Mouse (Mus musculus): ENCODE measurements at regions not wholly inside any gene's neighbourhood (a gene's known extent, or its start where the extent isn't known, plus 50 kb on each side); places are given as distances from the start of the nearest gene placed in this dataset.

- no peak for DNase-seq (ENCODE audit: low read depth, low spot score)
Measured at GRCm38 (mm10) chr11:89147990-89148389, 74.3 kb downstream of the Gm525 start.

GRCm38 (mm10) chr11:89145281-89145945, 71.8 kb downstream of the Gm525 start:
- no peak for DNase-seq (ENCODE audit: low read depth, low spot score)

GRCm38 (mm10) chr11:89142527-89143154, 69.0 kb downstream of the Gm525 start:
- DNase-seq (ENCODE audit: low read depth, low spot score) = no peak

All from skeletal muscle tissue, adult 2 months (tissue).